Mouse (Mus musculus) erythroblast, embryonic 14.5 days (primary cell): ENCODE measurements around the gene 2310022B05Rik. TPM values are rescaled to one million over a fixed set of nuclear protein-coding genes. Genes with fewer than 3 reads are reported as not detected.

Source experiments
- H3K27me3 ChIP-seq: 2 replicates; pipeline ENCODE4 v1.6.1; 2012; ENCODE audit warnings: inconsistent platforms; ENCODE audit not compliant: control insufficient read depth
- H3K36me3 ChIP-seq: 2 replicates; pipeline ENCODE4 v1.6.1; 2012; ENCODE audit warnings: mild to moderate bottlenecking, inconsistent platforms; ENCODE audit not compliant: control insufficient read depth
- H3K4me1 ChIP-seq: 2 replicates; pipeline ENCODE4 v1.6.1; 2012; ENCODE audit warnings: inconsistent platforms; ENCODE audit not compliant: control insufficient read depth
- H3K4me3 ChIP-seq: replicated peaks from 2 replicates; pipeline ENCODE3; 2012; ENCODE audit warnings: moderate library complexity, mild to moderate bottlenecking, inconsistent platforms
- H3K9me3 ChIP-seq: 2 replicates; pipeline ENCODE4 v1.6.1; 2012; ENCODE audit warnings: low read length, inconsistent platforms, mixed read lengths; ENCODE audit not compliant: control insufficient read depth
- GATA1 ChIP-seq: IDR thresholded peaks from 2 replicates; pipeline ENCODE4 v1.6.1; 2012; ENCODE audit warnings: low read length, inconsistent platforms, mixed read lengths
- TAL1 ChIP-seq: IDR thresholded peaks from 3 replicates; pipeline ENCODE4 v1.6.1; 2012; ENCODE audit warnings: low read length, inconsistent platforms, mixed read lengths
- polyA plus RNA-seq: library from polyadenylated mRNA; stranded (reverse); fragments of >175 nt; gene quantifications from 2 replicates; pipeline ENCODE4 v1.2.3, GENCODE M21; 2012

2310022B05Rik gene
- polyA plus RNA-seq, 1 experiment, result 3.5 TPM

DNA sequence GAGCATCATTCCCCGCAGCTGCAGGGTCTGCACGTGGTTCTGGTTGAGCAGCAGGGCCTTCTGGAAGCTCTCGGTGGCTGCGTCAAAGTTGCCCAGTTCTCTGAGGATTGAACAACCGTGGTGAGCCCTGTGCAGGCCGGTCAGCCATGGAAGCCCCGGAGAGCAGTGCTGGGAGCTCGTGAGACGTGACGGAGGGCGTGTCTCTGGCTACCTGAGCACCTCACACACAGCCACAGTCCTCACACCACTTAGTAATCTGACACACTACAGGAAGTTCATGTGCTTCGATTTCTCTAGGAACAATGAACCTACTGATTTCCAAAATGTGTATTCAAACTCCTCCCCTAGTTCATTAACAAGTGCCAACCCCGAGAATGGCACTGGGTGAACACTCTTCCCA, 25.7 kb upstream of the 2310022B05Rik start:
- no peaks in the 10 kb centered on the region for H3K27me3 ChIP-seq
- H3K9me3 ChIP-seq, result no peaks in the 10 kb centered on the region
- H3K4me1 ChIP-seq, result no peaks in the 10 kb centered on the region
- no peak overlapping the region for H3K4me3 ChIP-seq
- no peak for TF ChIP-seq GATA1
- no peak for TF ChIP-seq TAL1
- H3K36me3 ChIP-seq, result peaks cover 77% of the 10 kb centered on the region

GRCm38 (mm10) chr8:124682218-124682617, 19.0 kb upstream of the 2310022B05Rik start:
- H3K27me3 ChIP-seq, result no peaks in the 10 kb centered on the region
- TF ChIP-seq TAL1 (no peak), GATA1 (no peak)
- no peaks in the 10 kb centered on the region for H3K4me1 ChIP-seq
- no peak overlapping the region for H3K4me3 ChIP-seq
- peaks cover 87% of the 10 kb centered on the region for H3K36me3 ChIP-seq
- H3K9me3 ChIP-seq, result no peaks in the 10 kb centered on the region

- no peak for TF ChIP-seq GATA1
- no peak for TF ChIP-seq TAL1
- no peaks in the 10 kb centered on the region for H3K9me3 ChIP-seq
- H3K4me3 ChIP-seq, result no peak overlapping the region
- H3K4me1 ChIP-seq, result no peaks in the 10 kb centered on the region
- H3K36me3 ChIP-seq, result peaks cover 88% of the 10 kb centered on the region
- H3K27me3 ChIP-seq, result no peaks in the 10 kb centered on the region
Measured at GRCm38 (mm10) chr8:124681792-124682157, 18.6 kb upstream of the 2310022B05Rik start.

- Histone ChIP-seq H3K36me3 (peaks cover 88% of the 10 kb centered on the region), H3K4me3 (no peak overlapping the region), H3K4me1 (no peaks in the 10 kb centered on the region), H3K27me3 (no peaks in the 10 kb centered on the region), H3K9me3 (no peaks in the 10 kb centered on the region)
- TF ChIP-seq TAL1, result no peak
- no peak for TF ChIP-seq GATA1
Measured at GRCm38 (mm10) chr8:124681077-124681791, 18.1 kb upstream of the 2310022B05Rik start.

DNA sequence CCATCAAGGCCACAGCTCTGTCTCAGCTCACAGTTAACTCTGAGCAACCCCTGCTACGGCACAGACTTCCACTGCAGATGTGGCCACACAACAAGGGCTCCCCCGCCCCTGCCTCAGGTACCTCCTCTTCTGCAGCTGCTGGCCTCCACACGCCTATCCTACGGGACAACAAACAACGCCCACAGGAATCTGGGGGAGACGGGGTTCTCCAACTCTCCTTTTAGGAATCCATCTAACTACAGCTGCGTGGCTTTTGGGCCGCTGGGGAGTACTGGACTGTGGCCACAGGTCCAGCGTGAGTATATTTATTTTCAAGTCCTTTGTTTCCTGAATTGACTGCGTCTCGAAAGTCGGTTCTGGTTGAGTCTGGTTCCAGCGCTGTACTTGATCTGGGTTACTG, 15.1 kb upstream of the 2310022B05Rik start:
- H3K27me3 ChIP-seq, result no peaks in the 10 kb centered on the region
- no peaks in the 10 kb centered on the region for H3K9me3 ChIP-seq
- H3K4me1 ChIP-seq, result no peaks in the 10 kb centered on the region
- peaks cover 90% of the 10 kb centered on the region for H3K36me3 ChIP-seq
- no peak overlapping the region for H3K4me3 ChIP-seq
- TF ChIP-seq TAL1 (no peak), GATA1 (no peak)

DNA sequence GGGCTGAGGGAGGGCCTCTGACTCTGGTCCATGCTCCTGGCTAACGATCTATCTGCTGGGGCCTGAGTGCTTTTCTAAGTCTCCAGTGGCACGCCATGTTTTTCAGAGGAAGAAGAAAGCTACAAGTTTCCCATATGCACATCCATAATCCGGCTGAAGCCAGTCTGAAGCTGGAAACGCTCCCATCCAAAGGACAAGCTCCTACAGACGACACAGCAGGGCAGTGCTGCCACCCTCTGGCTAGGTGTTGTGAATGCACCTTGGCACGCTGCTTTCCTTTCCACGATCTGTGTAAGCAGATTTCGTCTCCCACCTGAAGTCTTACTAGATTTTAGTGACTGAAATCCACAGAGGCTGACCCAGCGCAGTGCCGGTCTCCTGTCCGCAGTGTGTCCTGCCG, 14.3 kb upstream of the 2310022B05Rik start:
- Histone ChIP-seq H3K36me3 (peaks cover 91% of the 10 kb centered on the region), H3K27me3 (no peaks in the 10 kb centered on the region), H3K4me1 (no peaks in the 10 kb centered on the region), H3K9me3 (no peaks in the 10 kb centered on the region), H3K4me3 (no peak overlapping the region)
- TF ChIP-seq GATA1 (no peak), TAL1 (no peak)

DNA sequence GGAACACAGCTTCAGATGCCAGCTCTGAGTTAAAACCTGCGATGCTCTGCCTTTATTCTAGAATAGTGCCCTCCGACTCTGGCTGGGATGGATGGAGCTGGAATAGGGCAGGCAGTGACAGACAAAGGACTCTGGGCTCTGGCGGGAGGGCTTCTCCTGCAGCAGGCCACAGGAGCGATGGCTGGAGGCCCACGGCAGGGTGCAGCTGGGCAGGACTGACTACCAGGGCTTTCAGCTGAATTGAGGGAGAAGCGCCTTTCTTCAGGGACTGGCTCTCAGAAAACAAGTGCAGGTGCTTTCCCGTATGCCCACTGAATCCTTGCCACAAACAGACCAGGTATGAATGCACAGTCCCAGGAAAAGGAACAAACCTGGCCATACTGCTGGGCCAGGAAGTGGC, 13.9 kb upstream of the 2310022B05Rik start:
- Histone ChIP-seq H3K9me3 (no peaks in the 10 kb centered on the region), H3K27me3 (no peaks in the 10 kb centered on the region), H3K4me1 (no peaks in the 10 kb centered on the region), H3K4me3 (no peak overlapping the region), H3K36me3 (peaks cover 91% of the 10 kb centered on the region)
- TF ChIP-seq TAL1, result no peak
- no peak for TF ChIP-seq GATA1

DNA sequence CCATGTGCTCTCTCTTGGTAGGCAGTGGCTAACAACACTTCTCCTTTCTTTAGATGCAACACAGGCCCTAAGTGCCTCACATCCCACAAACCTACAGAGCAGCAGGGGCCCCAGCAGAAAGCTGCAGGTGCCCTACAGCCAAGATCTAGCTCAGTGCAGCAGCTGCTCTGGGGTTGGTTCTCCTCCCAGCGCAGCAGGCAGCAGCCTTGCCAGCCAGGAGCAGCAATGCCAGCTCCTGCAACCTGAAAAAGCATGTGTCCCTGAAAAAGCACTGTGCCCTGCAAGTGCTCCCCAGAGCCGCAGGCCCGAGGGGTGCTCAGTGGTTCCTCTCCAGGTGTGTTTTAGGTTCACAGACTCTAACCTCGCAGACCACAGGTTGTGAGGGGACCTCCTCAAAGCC, 13.5 kb upstream of the 2310022B05Rik start:
- TF ChIP-seq GATA1, result no peak
- TF ChIP-seq TAL1, result no peak
- no peaks in the 10 kb centered on the region for H3K4me1 ChIP-seq
- H3K9me3 ChIP-seq, result no peaks in the 10 kb centered on the region
- H3K27me3 ChIP-seq, result no peaks in the 10 kb centered on the region
- H3K4me3 ChIP-seq, result no peak overlapping the region
- H3K36me3 ChIP-seq, result peaks cover 89% of the 10 kb centered on the region

DNA sequence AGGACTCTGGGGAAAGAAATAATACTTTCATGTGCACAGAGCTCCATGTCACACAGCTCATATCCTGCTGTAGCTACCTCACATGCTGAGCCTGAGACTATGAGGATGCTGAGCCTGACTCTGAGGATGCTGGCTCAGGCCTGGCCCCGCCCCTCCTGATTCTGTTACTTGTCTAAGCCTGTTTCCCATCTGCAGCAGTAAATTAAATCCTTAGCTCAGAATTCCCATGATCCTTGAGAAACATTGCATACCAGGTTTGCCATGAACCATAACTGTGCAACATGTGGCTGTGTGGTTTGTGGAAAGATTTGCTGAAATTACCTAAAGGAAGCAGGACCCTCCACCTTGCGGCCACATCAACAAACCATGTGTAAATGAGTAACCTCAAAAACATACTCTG, 9.2 kb upstream of the 2310022B05Rik start:
- Histone ChIP-seq H3K4me1 (no peaks in the 10 kb centered on the region), H3K4me3 (no peak overlapping the region), H3K9me3 (no peaks in the 10 kb centered on the region), H3K27me3 (no peaks in the 10 kb centered on the region; the same call in 1 of the 2 replicates), H3K36me3 (peaks cover 61% of the 10 kb centered on the region)
- TF ChIP-seq TAL1, result no peak
- TF ChIP-seq GATA1, result no peak

DNA sequence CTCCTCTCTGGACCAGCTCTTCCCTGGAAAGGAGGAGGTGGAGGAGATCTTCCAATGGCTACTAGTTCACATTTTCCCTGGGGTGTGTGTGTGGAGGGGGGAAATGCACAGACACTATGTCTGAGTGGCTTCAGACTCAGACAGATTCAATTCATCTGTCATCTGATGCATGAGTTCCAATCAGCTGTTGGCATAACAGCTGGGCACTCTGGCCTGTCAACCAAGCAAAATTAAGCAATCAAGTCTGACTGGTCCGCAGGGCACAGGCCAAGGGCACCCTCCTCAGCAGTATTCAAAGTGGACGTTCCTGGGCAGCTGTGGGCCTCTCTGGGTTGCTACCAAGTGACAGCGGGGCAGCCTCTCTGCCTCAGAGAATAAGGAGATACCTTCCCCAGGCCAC, 5.6 kb upstream of the 2310022B05Rik start:
- H3K4me1 ChIP-seq, result peaks cover under 1% of the 10 kb centered on the region
- H3K9me3 ChIP-seq, result no peaks in the 10 kb centered on the region
- H3K4me3 ChIP-seq, result no peak overlapping the region
- H3K36me3 ChIP-seq, result peaks cover 27% of the 10 kb centered on the region
- no peaks in the 10 kb centered on the region; the same call in 1 of the 2 replicates for H3K27me3 ChIP-seq
- TF ChIP-seq GATA1 (no peak), TAL1 (no peak)
